In genomic region chr4:102446160-102446945, GRCm38 (mm10) we compare ENCODE assay signal across 16 mouse cellular contexts.
A peak's percentile ranks its signal among the peaks of the same experiment; 100 is the strongest.
DNase-seq lines count a peak whose midpoint lies in the region; ATAC-seq and TF ChIP-seq lines count a peak whose summit lies in the region.
"Had no signal": no experiment of that assay in that cellular context is flagged by ENCODE, and none has a peak within 500 bp of the region (broad histone marks: within the 10 kb centered on the region; RNA-seq: fewer than 3 reads in every experiment).

No protein-coding gene starts in this region.

- H3K9ac ChIP-seq in limb, embryonic 11.5 days (ENCODE audit: low read length) = no peak overlapping the region
- H3K9ac ChIP-seq in kidney, embryonic 16.5 days (replicated peaks; ENCODE audit: low read length) = no peak overlapping the region

- WGBS in limb, embryonic 11.5 days = 77% methylated on average over 8 of the region's 8 CpGs
- 81% methylated on average over 8 of the region's 8 CpGs for WGBS in limb, embryonic 10.5 days
- 64% methylated on average over 8 of the region's 8 CpGs for WGBS in kidney, embryonic 16.5 days

- ATAC-seq in limb, embryonic 11.5 days (ENCODE audit: insufficient number of reproducible peaks, low FRiP score, low TSS enrichment, low read depth) = peak; percentile 54; the same call in 1 of the 2 replicates
- no peak for ATAC-seq in kidney, embryonic 16.5 days (ENCODE audit: low FRiP score, low TSS enrichment)

- no peaks in the 10 kb centered on the region for H3K4me1 ChIP-seq in limb, embryonic 11.5 days (ENCODE audit: control insufficient read depth, insufficient read depth, low read length)
- no peaks in the 10 kb centered on the region for H3K4me1 ChIP-seq in limb, embryonic 10.5 days
- H3K4me1 ChIP-seq in kidney, embryonic 16.5 days (ENCODE audit: insufficient read depth, low read length) = no peaks in the 10 kb centered on the region

- DNase-seq in limb, embryonic 11.5 days (ENCODE audit: low spot score) = no peak
- DNase-seq in limb, embryonic 10.5 days (ENCODE audit: low spot score) = no peak
- peak; percentile 96 for DNase-seq in heart, adult 11 months
- peak; percentile 15 to 33 for DNase-seq in heart, postnatal 14 days
- no peak for DNase-seq in left cerebral cortex, adult 11 months (ENCODE audit: low spot score)
- DNase-seq in left cerebral cortex, adult 2 months (ENCODE audit: extremely low spot score in 1 of 2, low spot score in 2 of 2) = no peak
- DNase-seq: adrenal gland, adult 2 months; B cell, adult 2 months; cerebellum, adult 11-12 months; gastrocnemius, postnatal 36 days; kidney, adult 8-10 months; lung, postnatal 10 days; thymus, postnatal 14 days had no signal

- H3K4me2 ChIP-seq in limb, embryonic 11.5 days (ENCODE audit: low read depth, severe bottlenecking) = no peak overlapping the region
- H3K4me2 ChIP-seq in myocyte (ENCODE audit: low read depth) = peak overlapping the region; percentile 51
- no peak overlapping the region for H3K4me2 ChIP-seq in kidney, embryonic 16.5 days (replicated peaks; ENCODE audit: low read depth, low read length)

- H3K9me3 ChIP-seq in limb, embryonic 11.5 days (ENCODE audit: control insufficient read depth, low read length) = no peaks in the 10 kb centered on the region
- H3K9me3 ChIP-seq in limb, embryonic 10.5 days (replicated peaks) = no peaks in the 10 kb centered on the region
- no peaks in the 10 kb centered on the region for H3K9me3 ChIP-seq in kidney, embryonic 16.5 days (ENCODE audit: low read length)

- TF ChIP-seq POLR2A in myocyte (IDR thresholded peaks at IDR 0.05; ENCODE audit: insufficient read length, low read depth) = no peak

- H3K4me3 ChIP-seq in limb, embryonic 11.5 days (ENCODE audit: low read depth, low read length) = no peak overlapping the region
- no peak overlapping the region for H3K4me3 ChIP-seq in limb, embryonic 10.5 days
- no peak overlapping the region for H3K4me3 ChIP-seq in myocyte
- H3K4me3 ChIP-seq in kidney, embryonic 16.5 days (ENCODE audit: low read length) = no peak overlapping the region
- H3K4me3 ChIP-seq in left cerebral cortex, adult 2 months = no peak overlapping the region
- H3K4me3 ChIP-seq: erythroblast, embryonic 14.5 days had no signal

- intact Hi-C loops in heart, postnatal 14 days (cut with DNase I) = no loop called here
- intact Hi-C loops in left cerebral cortex, adult 2 months (cut with DNase I) = no loop called here

- TF ChIP-seq CTCF in left cerebral cortex, adult 2 months (IDR thresholded peaks at IDR 0.05) = no peak

- no peaks in the 10 kb centered on the region for H3K36me3 ChIP-seq in limb, embryonic 11.5 days (ENCODE audit: control insufficient read depth, insufficient read depth, low read length)
- no peaks in the 10 kb centered on the region for H3K36me3 ChIP-seq in limb, embryonic 10.5 days
- no peaks in the 10 kb centered on the region for H3K36me3 ChIP-seq in myocyte (ENCODE audit: control insufficient read depth, insufficient read depth)
- no peaks in the 10 kb centered on the region for H3K36me3 ChIP-seq in kidney, embryonic 16.5 days (ENCODE audit: insufficient read depth, low read length)

- no peaks in the 10 kb centered on the region for H3K79me2 ChIP-seq in myocyte (ENCODE audit: control insufficient read depth, insufficient read depth)

- H3K27me3 ChIP-seq in limb, embryonic 11.5 days (ENCODE audit: control insufficient read depth, insufficient read depth, low read length) = no peaks in the 10 kb centered on the region
- H3K27me3 ChIP-seq in limb, embryonic 10.5 days (ENCODE audit: low read depth, poor library complexity, severe bottlenecking) = no peaks in the 10 kb centered on the region
- no peaks in the 10 kb centered on the region for H3K27me3 ChIP-seq in myocyte (ENCODE audit: control insufficient read depth, insufficient read depth, insufficient read length)
- no peaks in the 10 kb centered on the region for H3K27me3 ChIP-seq in kidney, embryonic 16.5 days (ENCODE audit: insufficient read depth, low read length)

- no peak overlapping the region for H3ac ChIP-seq in myocyte (ENCODE audit: control insufficient read depth, insufficient read length)

- no peak overlapping the region for H3K27ac ChIP-seq in limb, embryonic 11.5 days (replicated peaks; ENCODE audit: low read depth, low read length)
- no peak overlapping the region for H3K27ac ChIP-seq in limb, embryonic 10.5 days
- no peak overlapping the region for H3K27ac ChIP-seq in kidney, embryonic 16.5 days (ENCODE audit: low read length)
- H3K27ac ChIP-seq in left cerebral cortex, adult 2 months = no peak overlapping the region

TF ChIP-seq in myocyte, 11 proteins besides CTCF, POLR2A, EP300 and RAD21:
- TF ChIP-seq MYOD1 (IDR thresholded peaks at IDR 0.05; ENCODE audit: control insufficient read depth in 1 of 3, insufficient read length in 2 of 3, low read depth in 2 of 3) = peak; percentile 32 to 96 (median 96)
- no peak for TF ChIP-seq CEBPB (IDR thresholded peaks at IDR 0.05; ENCODE audit: insufficient read depth, poor library complexity, severe bottlenecking)
- TF ChIP-seq TCF12 (IDR thresholded peaks at IDR 0.05; ENCODE audit: insufficient read depth, poor library complexity, severe bottlenecking) = peak; percentile 71
- no peak for TF ChIP-seq USF1 (IDR thresholded peaks at IDR 0.05; ENCODE audit: low read depth)
- no peak for TF ChIP-seq E2F4 (IDR thresholded peaks at IDR 0.05; ENCODE audit: insufficient read depth)
- peak; percentile 58 for TF ChIP-seq TCF3 (IDR thresholded peaks at IDR 0.05; ENCODE audit: insufficient read length, low read depth)
- TF ChIP-seq SRF (IDR thresholded peaks at IDR 0.05; ENCODE audit: control insufficient read depth, insufficient read length, low read depth) = peak; percentile 84
- peak; percentile 58 to 93 (median 91) for TF ChIP-seq MYOG (IDR thresholded peaks at IDR 0.05; ENCODE audit: control insufficient read depth in 1 of 3, insufficient read depth in 1 of 3, insufficient read length in 2 of 3, low read depth in 2 of 3)
TF ChIP-seq in myocyte: peak in this region for 5.

Comparison
In these comparisons a context has a peak if more than half of its experiments do, and no peak if none do; other contexts are left out.
1. DNase-seq: peak in heart, adult 11 months (single experiment) and heart, postnatal 14 days (2 of 2); none in limb, embryonic 11.5 days (single experiment), limb, embryonic 10.5 days (single experiment), left cerebral cortex, adult 11 months (single experiment) and left cerebral cortex, adult 2 months (0 of 2).